Mouse (Mus musculus): ENCODE data around the gene Mlana. TPM values are rescaled to one million over a fixed set of nuclear protein-coding genes. Genes with fewer than 3 reads are reported as not detected.
A peak's percentile ranks its signal among the peaks of the same experiment; 100 is the strongest.

Gene Mlana
- polyA plus RNA-seq, 1 experiment from 2014 or later, result 0.92 TPM

- H3K4me1 ChIP-seq, result peaks cover 7% of the 10 kb centered on the region
- H3K9ac ChIP-seq, result no peak overlapping the region
- peak overlapping the region; percentile 62 for H3K4me2 ChIP-seq
- ATAC-seq (ENCODE audit: extremely low read depth, insufficient number of reproducible peaks, low FRiP score, low TSS enrichment), result no peak
- H3K27me3 ChIP-seq (replicated peaks), result no peaks in the 10 kb centered on the region; the same call in 1 of the 2 replicates
- no peaks in the 10 kb centered on the region for H3K9me3 ChIP-seq
- no peak overlapping the region for H3K27ac ChIP-seq (replicated peaks)
- 81% methylated on average over 9 of the region's 9 CpGs for WGBS
- H3K4me3 ChIP-seq, result no peak overlapping the region
- H3K36me3 ChIP-seq, result no peaks in the 10 kb centered on the region
These were observed 9.8 kb downstream of the Mlana start for GRCm38 (mm10) chr19:29707314-29707898.

GRCm38 (mm10) chr19:29708003-29708402 is 10.4 kb downstream of the Mlana start:
- H3K9me3 ChIP-seq, result no peaks in the 10 kb centered on the region
- 55% methylated on average over 14 of the region's 14 CpGs for WGBS
- peak overlapping the region; percentile 63; the same call in 1 of the 2 replicates for H3K9ac ChIP-seq
- H3K4me2 ChIP-seq, result peak overlapping the region; percentile 62
- peaks cover 3% of the 10 kb centered on the region for H3K4me1 ChIP-seq
- no peak for ATAC-seq (ENCODE audit: extremely low read depth, insufficient number of reproducible peaks, low FRiP score, low TSS enrichment)
- no peaks in the 10 kb centered on the region; the same call in 1 of the 2 replicates for H3K27me3 ChIP-seq (replicated peaks)
- H3K36me3 ChIP-seq, result no peaks in the 10 kb centered on the region
- H3K4me3 ChIP-seq, result peak overlapping the region; percentile 43
- H3K27ac ChIP-seq (replicated peaks), result no peak overlapping the region

GRCm38 (mm10) chr19:29708461-29708860 is 10.8 kb downstream of the Mlana start:
- no peak for ATAC-seq (ENCODE audit: extremely low read depth, insufficient number of reproducible peaks, low FRiP score, low TSS enrichment)
- H3K4me3 ChIP-seq, result peak overlapping the region; percentile 43
- WGBS, result 66% methylated on average over 5 of the region's 5 CpGs

GRCm38 (mm10) chr19:29709461-29709860 is 11.8 kb downstream of the Mlana start:
- Histone ChIP-seq H3K4me2 (no peak overlapping the region), H3K27me3 (replicated peaks) (no peaks in the 10 kb centered on the region), H3K4me1 (no peaks in the 10 kb centered on the region), H3K9me3 (no peaks in the 10 kb centered on the region), H3K36me3 (no peaks in the 10 kb centered on the region), H3K4me3 (no peak overlapping the region), H3K27ac (replicated peaks) (no peak overlapping the region), H3K9ac (no peak overlapping the region)
- WGBS, result 70% methylated on average over 3 of the region's 3 CpGs
- no peak for ATAC-seq (ENCODE audit: extremely low read depth, insufficient number of reproducible peaks, low FRiP score, low TSS enrichment)

More at GRCm38 (mm10) chr19:29708461-29708860, 10.8 kb downstream of the Mlana start:
- Histone ChIP-seq H3K27ac (replicated peaks) (no peak overlapping the region), H3K4me1 (no peaks in the 10 kb centered on the region), H3K9ac (no peak overlapping the region), H3K27me3 (replicated peaks) (no peaks in the 10 kb centered on the region; the same call in 1 of the 2 replicates), H3K9me3 (no peaks in the 10 kb centered on the region), H3K36me3 (no peaks in the 10 kb centered on the region), H3K4me2 (peak overlapping the region; percentile 62)

GRCm38 (mm10) chr19:29713451-29713850 is 15.8 kb downstream of the Mlana start:
- Histone ChIP-seq H3K9ac (no peak overlapping the region), H3K4me1 (no peaks in the 10 kb centered on the region), H3K27me3 (replicated peaks) (no peaks in the 10 kb centered on the region), H3K27ac (replicated peaks) (no peak overlapping the region), H3K4me2 (no peak overlapping the region), H3K4me3 (no peak overlapping the region), H3K36me3 (peaks cover 29% of the 10 kb centered on the region), H3K9me3 (no peaks in the 10 kb centered on the region)
- ATAC-seq (ENCODE audit: extremely low read depth, insufficient number of reproducible peaks, low FRiP score, low TSS enrichment), result no peak
- 80% methylated on average over 4 of the region's 4 CpGs for WGBS

- no peak overlapping the region for H3K4me3 ChIP-seq
- no peaks in the 10 kb centered on the region for H3K27me3 ChIP-seq (replicated peaks)
- H3K9ac ChIP-seq, result no peak overlapping the region
- H3K4me1 ChIP-seq, result no peaks in the 10 kb centered on the region
- no peak overlapping the region for H3K4me2 ChIP-seq
- WGBS, result 80% methylated on average over 3 of the region's 3 CpGs
- H3K27ac ChIP-seq (replicated peaks), result no peak overlapping the region
- no peak for ATAC-seq (ENCODE audit: extremely low read depth, insufficient number of reproducible peaks, low FRiP score, low TSS enrichment)
- no peaks in the 10 kb centered on the region for H3K9me3 ChIP-seq
- H3K36me3 ChIP-seq, result peaks cover 49% of the 10 kb centered on the region
These were observed 20.2 kb downstream of the Mlana start for GRCm38 (mm10) chr19:29717854-29718253.

- H3K36me3 ChIP-seq, result peaks cover 49% of the 10 kb centered on the region
- no peaks in the 10 kb centered on the region for H3K27me3 ChIP-seq (replicated peaks)
- H3K9me3 ChIP-seq, result no peaks in the 10 kb centered on the region
- H3K4me1 ChIP-seq, result no peaks in the 10 kb centered on the region
- H3K4me3 ChIP-seq, result no peak overlapping the region
- no peak overlapping the region for H3K27ac ChIP-seq (replicated peaks)
- 98% methylated on average over 3 of the region's 3 CpGs for WGBS
- H3K4me2 ChIP-seq, result no peak overlapping the region
- ATAC-seq (ENCODE audit: extremely low read depth, insufficient number of reproducible peaks, low FRiP score, low TSS enrichment), result no peak
- H3K9ac ChIP-seq, result no peak overlapping the region
These were observed 20.9 kb downstream of the Mlana start for GRCm38 (mm10) chr19:29718476-29718875.

GRCm38 (mm10) chr19:29735421-29735820 is 37.8 kb downstream of the Mlana start:
- ATAC-seq (ENCODE audit: extremely low read depth, insufficient number of reproducible peaks, low FRiP score, low TSS enrichment), result no peak

GRCm38 (mm10) chr19:29739608-29740007 is 42.0 kb downstream of the Mlana start:
- Histone ChIP-seq H3K4me1 (peaks cover 4% of the 10 kb centered on the region; the same call in 1 of the 2 replicates), H3K4me2 (no peak overlapping the region), H3K27me3 (replicated peaks) (no peaks in the 10 kb centered on the region), H3K27ac (replicated peaks) (no peak overlapping the region), H3K36me3 (no peaks in the 10 kb centered on the region), H3K9ac (no peak overlapping the region), H3K4me3 (no peak overlapping the region), H3K9me3 (no peaks in the 10 kb centered on the region)
- ATAC-seq (ENCODE audit: extremely low read depth, insufficient number of reproducible peaks, low FRiP score, low TSS enrichment), result no peak
- 90% methylated on average over 2 of the region's 2 CpGs for WGBS

More at GRCm38 (mm10) chr19:29735421-29735820, 37.8 kb downstream of the Mlana start:
- no peak overlapping the region for H3K9ac ChIP-seq
- no peak overlapping the region for H3K4me3 ChIP-seq
- H3K27ac ChIP-seq (replicated peaks), result no peak overlapping the region
- H3K4me1 ChIP-seq, result peaks cover 4% of the 10 kb centered on the region; the same call in 1 of the 2 replicates
- H3K27me3 ChIP-seq (replicated peaks), result no peaks in the 10 kb centered on the region
- H3K36me3 ChIP-seq, result no peaks in the 10 kb centered on the region
- 79% methylated on average over 3 of the region's 3 CpGs for WGBS
- no peaks in the 10 kb centered on the region for H3K9me3 ChIP-seq
- H3K4me2 ChIP-seq, result no peak overlapping the region

GRCm38 (mm10) chr19:29740661-29741060 is 43.0 kb downstream of the Mlana start:
- Histone ChIP-seq H3K4me3 (no peak overlapping the region), H3K4me2 (no peak overlapping the region), H3K36me3 (no peaks in the 10 kb centered on the region; the same call in 1 of the 2 replicates), H3K4me1 (no peaks in the 10 kb centered on the region), H3K9ac (no peak overlapping the region), H3K9me3 (no peaks in the 10 kb centered on the region), H3K27ac (replicated peaks) (no peak overlapping the region), H3K27me3 (replicated peaks) (no peaks in the 10 kb centered on the region)
- no peak for ATAC-seq (ENCODE audit: extremely low read depth, insufficient number of reproducible peaks, low FRiP score, low TSS enrichment)
- WGBS, result 77% methylated on average over 1 of the region's 1 CpGs

GRCm38 (mm10) chr19:29743531-29743930 is 45.9 kb downstream of the Mlana start:
- Histone ChIP-seq H3K9ac (no peak overlapping the region), H3K4me1 (no peaks in the 10 kb centered on the region), H3K36me3 (peaks cover 11% of the 10 kb centered on the region; the same call in 1 of the 2 replicates), H3K27ac (replicated peaks) (no peak overlapping the region), H3K9me3 (no peaks in the 10 kb centered on the region), H3K4me3 (no peak overlapping the region), H3K27me3 (replicated peaks) (no peaks in the 10 kb centered on the region), H3K4me2 (no peak overlapping the region)
- 91% methylated on average over 5 of the region's 5 CpGs for WGBS
- ATAC-seq (ENCODE audit: extremely low read depth, insufficient number of reproducible peaks, low FRiP score, low TSS enrichment), result no peak

GRCm38 (mm10) chr19:29750994-29751393 is 53.4 kb downstream of the Mlana start:
- H3K4me3 ChIP-seq, result no peak overlapping the region
- no peaks in the 10 kb centered on the region for H3K27me3 ChIP-seq (replicated peaks)
- no peaks in the 10 kb centered on the region for H3K9me3 ChIP-seq
- H3K4me2 ChIP-seq, result no peak overlapping the region
- H3K4me1 ChIP-seq, result no peaks in the 10 kb centered on the region
- H3K36me3 ChIP-seq, result peaks cover 23% of the 10 kb centered on the region
- H3K27ac ChIP-seq (replicated peaks), result no peak overlapping the region
- no peak for ATAC-seq (ENCODE audit: extremely low read depth, insufficient number of reproducible peaks, low FRiP score, low TSS enrichment)
- 86% methylated on average over 3 of the region's 3 CpGs for WGBS
- no peak overlapping the region for H3K9ac ChIP-seq
